Mouse (Mus musculus) ES-E14 (cell line): ENCODE data around the gene Gm525.

ENCODE experiments used
- CHD2 ChIP-seq: IDR thresholded peaks from 2 replicates; pipeline ENCODE4 v1.6.1; 2014; ENCODE audit warnings: mild to moderate bottlenecking, low read depth, low read length, inconsistent platforms
- HCFC1 ChIP-seq: IDR thresholded peaks from 2 replicates; pipeline ENCODE4 v1.6.1; 2012; ENCODE audit warnings: low read length, inconsistent platforms, borderline replicate concordance; ENCODE audit not compliant: insufficient read depth
- MAFK ChIP-seq: IDR thresholded peaks from 2 replicates; pipeline ENCODE4 v1.6.1; 2014; ENCODE audit warnings: mild to moderate bottlenecking, low read depth, low read length, inconsistent platforms; ENCODE audit not compliant: insufficient read depth
- ZC3H11A ChIP-seq: IDR thresholded peaks from 2 replicates; pipeline ENCODE4 v1.6.1; 2012; ENCODE audit warnings: low read depth, mild to moderate bottlenecking, inconsistent platforms, low read length, borderline replicate concordance

GRCm38 (mm10) chr11:89027955-89028361 lies 45.7 kb upstream of the Gm525 start:
- TF ChIP-seq CHD2 (no peak), HCFC1 (no peak), ZC3H11A (no peak), MAFK (no peak)
